Mouse (Mus musculus): Measurements from ENCODE around the gene Ttc21a.

- TF ChIP-seq CTCF (IDR thresholded peaks at IDR 0.05; ENCODE audit: low read depth, low read length) = no peak
- TF ChIP-seq GATA1 (IDR thresholded peaks at IDR 0.05; ENCODE audit: borderline replicate concordance, low read length) = no peak
- no peak for TF ChIP-seq TAL1 (conservative IDR thresholded peaks at IDR 0.05; ENCODE audit: low read depth, low read length)
These were observed 42.3 kb downstream of the Ttc21a start for GRCm38 (mm10) chr9:119979749-119980148.

Data from G1E (cell line).